Mouse (Mus musculus): ENCODE measurements around the gene Acox2.

DNA sequence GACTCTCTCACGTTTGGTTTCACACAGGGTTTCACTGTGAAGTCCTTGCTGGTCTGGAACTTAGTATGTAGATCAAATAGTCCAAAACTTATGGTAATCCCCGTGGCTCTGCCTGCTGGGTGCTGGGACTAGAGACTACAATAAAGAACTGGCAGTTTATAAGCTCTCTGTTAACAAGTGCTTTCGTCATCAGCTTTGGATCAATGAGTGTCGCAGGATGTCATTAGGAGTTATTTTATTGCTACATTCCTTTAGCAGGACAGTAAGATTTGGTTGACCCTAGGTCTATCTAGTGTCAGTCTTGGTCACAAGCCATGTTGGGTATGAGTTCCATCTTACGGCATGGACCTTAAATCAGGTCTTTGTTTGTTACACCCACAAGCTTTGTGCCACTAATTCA is 1.1 kb upstream of the Acox2 start:
- TF ChIP-seq CTCF (IDR thresholded peaks at IDR 0.05; ENCODE audit: borderline replicate concordance, insufficient read depth, low read length) (no peak), POLR2A (IDR thresholded peaks at IDR 0.05; ENCODE audit: low read depth, low read length) (no peak)

Measured in embryonic fibroblast, embryonic 13.5 days (primary cell).